Mouse (Mus musculus): ENCODE results near the gene Zbtb5.

- TF ChIP-seq POLR2A (IDR thresholded peaks at IDR 0.05; ENCODE audit: low read depth, low read length) (no peak), CTCF (IDR thresholded peaks at IDR 0.05; ENCODE audit: extremely low read depth, insufficient read length, insufficient replicate concordance, low read depth, low read length) (no peak)
Measured at GRCm38 (mm10) chr4:45019009-45019408, 6.8 kb upstream of the Zbtb5 start.

Data from small intestine, adult 2 months (tissue).